7 mouse cellular contexts compared by ENCODE assay signal in the genomic region with DNA sequence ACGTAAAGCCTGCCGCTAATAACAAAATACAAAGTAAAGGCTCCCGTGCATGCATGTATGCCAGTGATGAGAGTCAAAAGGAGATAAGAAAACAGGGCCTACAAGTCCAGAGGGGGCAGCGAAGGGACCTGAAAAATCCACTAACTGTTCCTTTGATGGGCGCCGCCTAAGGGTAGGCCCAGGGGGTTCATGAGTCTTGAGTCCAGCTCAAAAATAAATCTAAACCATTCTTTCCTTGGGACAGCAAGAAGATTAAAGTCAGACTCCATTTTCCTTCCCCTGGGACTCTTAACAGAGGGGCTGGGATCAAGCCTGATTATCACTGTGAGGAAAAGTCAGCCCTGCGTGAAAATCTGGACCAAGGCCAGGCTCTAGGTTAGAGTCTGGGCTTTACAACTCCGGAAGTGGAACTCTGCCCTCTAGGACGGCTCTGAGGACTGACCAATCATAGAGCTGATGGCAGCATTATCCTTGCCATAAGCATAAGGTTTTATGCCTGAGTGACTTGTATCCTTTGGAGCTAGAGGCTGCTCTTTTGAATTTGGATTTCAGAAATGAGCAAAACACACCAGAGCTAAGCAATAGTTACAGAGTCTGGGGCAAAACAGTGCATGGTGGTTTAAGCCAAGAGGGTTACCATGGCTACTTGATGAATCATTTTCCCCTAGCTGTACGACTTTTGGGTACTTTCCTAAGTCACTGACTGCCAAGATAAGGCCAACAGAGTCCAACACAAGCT.
DNase-seq lines count a peak whose midpoint lies in the region; ATAC-seq and TF ChIP-seq lines count a peak whose summit lies in the region.

No protein-coding gene starts in this region.

- no peak overlapping the region for H3K4me3 ChIP-seq in CH12.LX (replicated peaks in 1 of 3; ENCODE audit: low read depth in 2 of 3, low read length in 2 of 3, poor library complexity in 1 of 3)
- no peak overlapping the region for H3K4me3 ChIP-seq in intestine, embryonic 16.5 days (ENCODE audit: low read length)

- in situ Hi-C loops in CH12.LX (cut with MboI; ENCODE audit: low pct_ligation_motif_present, low pct_unique_long_range_greater_than_20kb, low sequenced_read_pairs) = no loop called here

- TF ChIP-seq POLR2A in CH12.LX (IDR thresholded peaks at IDR 0.05; ENCODE audit: low read depth, low read length) = no peak

- H3K79me2 ChIP-seq in CH12.LX (replicated peaks; ENCODE audit: control insufficient read depth, extremely low read depth, insufficient read depth, poor library complexity, severe bottlenecking) = no peaks in the 10 kb centered on the region

- H3K4me1 ChIP-seq in CH12.LX (ENCODE audit: control insufficient read depth in 1 of 2, insufficient read depth in 2 of 2) = peaks cover 4 to 48% of the 10 kb centered on the region in 2 experiments
- H3K4me1 ChIP-seq in intestine, embryonic 16.5 days (ENCODE audit: control insufficient read depth, insufficient read depth, low read length) = peaks cover 7% of the 10 kb centered on the region

- H3K4me2 ChIP-seq in CH12.LX (ENCODE audit: insufficient read depth, low read depth, poor library complexity, severe bottlenecking) = no peak overlapping the region
- H3K4me2 ChIP-seq in intestine, embryonic 16.5 days (ENCODE audit: low read depth, low read length) = no peak overlapping the region

- TF ChIP-seq EP300 in CH12.LX (IDR thresholded peaks at IDR 0.05; ENCODE audit: low read length) = no peak

- no peaks in the 10 kb centered on the region for H3K36me3 ChIP-seq in CH12.LX (replicated peaks in 1 of 2; ENCODE audit: control insufficient read depth in 1 of 2, insufficient read depth in 1 of 2, low read length in 1 of 2)
- no peaks in the 10 kb centered on the region for H3K36me3 ChIP-seq in intestine, embryonic 16.5 days (ENCODE audit: control insufficient read depth, insufficient read depth, low read length)

- H3K27me3 ChIP-seq in CH12.LX (replicated peaks) = no peaks in the 10 kb centered on the region
- no peaks in the 10 kb centered on the region for H3K27me3 ChIP-seq in intestine, embryonic 16.5 days (replicated peaks; ENCODE audit: control insufficient read depth, insufficient read depth, low read length)

- 0 out of 4 replicates have a peak, but pooled peaks of 1 of the 2 experiments have one; percentile 11 for TF ChIP-seq CTCF in CH12.LX (conservative IDR thresholded peaks at IDR 0.05 in 1 of 2, IDR thresholded peaks at IDR 0.05 in 1 of 2; ENCODE audit: low read depth in 2 of 2, low read length in 2 of 2)

- DNase-seq in CH12.LX (ENCODE audit: extremely low read depth) (peak; percentile 52), adipocyte (ENCODE audit: low spot score) (peak; percentile 94)
- peak; percentile 52 for DNase-seq in gastrocnemius, postnatal 25 days
- peak; percentile 48 for DNase-seq in lung, postnatal 25 days (ENCODE audit: low spot score)
- DNase-seq in right cerebral cortex, postnatal 25 days = no peak
- DNase-seq in ovary, postnatal 36 days (ENCODE audit: low spot score) = no peak

- peak; percentile 81 for ATAC-seq in intestine, embryonic 16.5 days

- H3K9me3 ChIP-seq in CH12.LX (replicated peaks; ENCODE audit: low read length) = no peaks in the 10 kb centered on the region
- H3K9me3 ChIP-seq in intestine, embryonic 16.5 days (ENCODE audit: control insufficient read depth, low read length) = no peaks in the 10 kb centered on the region

- no peak overlapping the region for H3K9ac ChIP-seq in CH12.LX (ENCODE audit: insufficient read depth, low read depth)
- H3K9ac ChIP-seq in intestine, embryonic 16.5 days (ENCODE audit: low read depth, low read length) = no peak overlapping the region

- no peak overlapping the region for H3K27ac ChIP-seq in CH12.LX (ENCODE audit: insufficient read depth, low read depth)
- peak overlapping the region; percentile 25 for H3K27ac ChIP-seq in intestine, embryonic 16.5 days (ENCODE audit: low read length)

- TF ChIP-seq RAD21 in CH12.LX (IDR thresholded peaks at IDR 0.05; ENCODE audit: low read depth, low read length) = no peak

- dilution Hi-C loops in CH12.LX (cut with MboI; ENCODE audit: extremely low pct_ligation_motif_present, extremely low pct_unique_long_range_greater_than_20kb, low sequenced_read_pairs) = no loop called here

- 60% methylated on average over 10 of the region's 10 CpGs for WGBS in intestine, embryonic 16.5 days

TF ChIP-seq in CH12.LX, 34 proteins besides CTCF, POLR2A, EP300 and RAD21:
- TF ChIP-seq SMC3 (IDR thresholded peaks at IDR 0.05; ENCODE audit: low read depth, low read length) (no peak), ZNF384 (IDR thresholded peaks at IDR 0.05; ENCODE audit: low read depth, low read length) (no peak), POLR2AphosphoS2 (IDR thresholded peaks at IDR 0.05; ENCODE audit: low read depth, low read length) (no peak), MXI1 (IDR thresholded peaks at IDR 0.05; ENCODE audit: low read depth, low read length) (no peak), JUN (IDR thresholded peaks at IDR 0.05; ENCODE audit: insufficient read depth, low read depth, low read length) (peak; percentile 41; the same call in 1 of the 2 replicates), CHD1 (IDR thresholded peaks at IDR 0.05; ENCODE audit: low read depth, low read length) (no peak), ELF1 (IDR thresholded peaks at IDR 0.05; ENCODE audit: low read depth, low read length) (peak; percentile 47), MAFK (IDR thresholded peaks at IDR 0.05; ENCODE audit: insufficient replicate concordance, low read length) (no peak), BHLHE40 (IDR thresholded peaks at IDR 0.05; ENCODE audit: low read depth, low read length) (no peak), UBTF (IDR thresholded peaks at IDR 0.05; ENCODE audit: low read depth, low read length) (no peak), MAZ (IDR thresholded peaks at IDR 0.05; ENCODE audit: low read depth, low read length) (no peak), IRF4 (IDR thresholded peaks at IDR 0.05; ENCODE audit: low read depth, low read length) (peak; percentile 27; the same call in 1 of the 2 replicates)

Comparison
In these comparisons a context has a peak if more than half of its experiments do, and no peak if none do; other contexts are left out.
1. DNase-seq: peak in CH12.LX (single experiment), adipocyte (single experiment), gastrocnemius, postnatal 25 days (single experiment) and lung, postnatal 25 days (single experiment); none in right cerebral cortex, postnatal 25 days (single experiment) and ovary, postnatal 36 days (single experiment).